Mouse (Mus musculus) hindbrain, embryonic 15.5 days (tissue): Measurements from ENCODE around the gene Cfap44. TPM values are rescaled to one million over a fixed set of nuclear protein-coding genes. Genes with fewer than 3 reads are reported as not detected.
"Not testable (repeated sequence)": the region's sequence is repeated elsewhere in the genome, so short reads cannot be mapped to it uniquely, and the experiment has no call there.

Source experiments
- ATAC-seq: fragments of 200-750 bp; cut with Nextera tagmentation; 2 replicates; pipeline ENCODE4 v1.8.0; 2017; ENCODE audit warnings: low read depth, moderate number of reproducible peaks, moderate TSS enrichment; ENCODE audit not compliant: low FRiP score
- H3K27ac ChIP-seq: fragments of 300-500 bp; sonication (generic); replicated peaks from 2 replicates; pipeline ENCODE4 v1.5.1; 2015; ENCODE audit warnings: mild to moderate bottlenecking, inconsistent platforms
- H3K27me3 ChIP-seq: fragments of 300-500 bp; sonication (generic); 2 replicates; pipeline ENCODE4 v1.6.1; 2015; ENCODE audit warnings: control low read depth, inconsistent platforms
- H3K36me3 ChIP-seq: fragments of 300-500 bp; sonication (generic); 2 replicates; pipeline ENCODE4 v1.6.1; 2015; ENCODE audit warnings: control low read depth, inconsistent platforms
- H3K4me1 ChIP-seq: fragments of 300-500 bp; sonication (generic); replicated peaks from 2 replicates; pipeline ENCODE4 v1.6.1; 2015; ENCODE audit warnings: control low read depth, inconsistent platforms
- H3K4me2 ChIP-seq: fragments of 300-500 bp; sonication (generic); 2 replicates; pipeline ENCODE4 v1.6.1; 2015; ENCODE audit warnings: moderate library complexity, mild to moderate bottlenecking, inconsistent platforms
- H3K4me3 ChIP-seq: fragments of 300-500 bp; sonication (generic); 2 replicates; pipeline ENCODE4 v1.5.1; 2015; ENCODE audit warnings: mild to moderate bottlenecking, inconsistent platforms
- H3K9ac ChIP-seq: fragments of 300-500 bp; sonication (generic); 2 replicates; pipeline ENCODE4 v1.6.1; 2015; ENCODE audit warnings: inconsistent platforms
- H3K9me3 ChIP-seq: fragments of 300-500 bp; sonication (generic); 2 replicates; pipeline ENCODE4 v1.6.1; 2016; ENCODE audit warnings: control low read depth, inconsistent platforms
- WGBS: fragments of 180-500 bp; shearing (Covaris S2); methylation state at CpG from one replicate; pipeline ENCODE4 v1.1.7; 2015; 5-methylcytosine and 5-hydroxymethylcytosine counted together
- polyA plus RNA-seq: library from polyadenylated mRNA; unstranded; fragments of >200 nt; fragmentation: Nextera tagmentation; extraction: Ambion mirVana; gene quantifications from 2 replicates; pipeline ENCODE4 v1.2.1, GENCODE M21; 2015

Gene Cfap44
- polyA plus RNA-seq, 1 experiment from 2014 or later: 5.1 TPM

- no peak overlapping the region for H3K4me3 ChIP-seq
Measured at GRCm38 (mm10) chr16:44434931-44435330, 40.3 kb downstream of the Cfap44 start.

DNA sequence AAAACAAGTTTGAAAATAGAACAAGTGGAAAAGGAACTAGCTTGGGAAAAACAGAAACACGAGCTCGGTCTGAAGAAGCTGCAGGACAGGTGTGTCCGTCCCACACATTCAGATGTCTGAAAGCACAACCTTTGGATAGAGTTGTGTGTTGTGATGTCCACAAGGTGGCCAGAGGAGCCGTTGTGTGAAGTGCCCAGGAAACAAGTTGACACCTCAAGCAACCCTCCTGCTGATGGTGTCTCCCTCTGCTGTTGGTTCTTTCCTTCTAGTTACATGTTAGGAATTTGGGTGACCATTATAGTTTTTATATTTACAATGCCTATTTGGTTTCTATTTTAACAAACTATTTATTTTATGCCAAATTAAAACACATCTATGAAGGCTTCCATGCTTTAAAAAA lies 40.9 kb downstream of the Cfap44 start:
- Histone ChIP-seq H3K9ac (no peak overlapping the region), H3K36me3 (no peaks in the 10 kb centered on the region), H3K9me3 (no peaks in the 10 kb centered on the region), H3K27ac (no peak overlapping the region), H3K27me3 (no peaks in the 10 kb centered on the region), H3K4me2 (no peak overlapping the region), H3K4me3 (no peak overlapping the region), H3K4me1 (no peaks in the 10 kb centered on the region)
- ATAC-seq: no peak
- WGBS: 72% methylated on average over 4 of the region's 4 CpGs

More at GRCm38 (mm10) chr16:44434931-44435330, 40.3 kb downstream of the Cfap44 start:
- no peak for ATAC-seq
- H3K9ac ChIP-seq: no peak overlapping the region
- H3K27ac ChIP-seq: no peak overlapping the region
- no peaks in the 10 kb centered on the region for H3K4me1 ChIP-seq
- no peaks in the 10 kb centered on the region for H3K9me3 ChIP-seq
- H3K4me2 ChIP-seq: no peak overlapping the region
- no peaks in the 10 kb centered on the region for H3K27me3 ChIP-seq
- 85% methylated on average over 7 of the region's 7 CpGs for WGBS
- H3K36me3 ChIP-seq: no peaks in the 10 kb centered on the region

DNA sequence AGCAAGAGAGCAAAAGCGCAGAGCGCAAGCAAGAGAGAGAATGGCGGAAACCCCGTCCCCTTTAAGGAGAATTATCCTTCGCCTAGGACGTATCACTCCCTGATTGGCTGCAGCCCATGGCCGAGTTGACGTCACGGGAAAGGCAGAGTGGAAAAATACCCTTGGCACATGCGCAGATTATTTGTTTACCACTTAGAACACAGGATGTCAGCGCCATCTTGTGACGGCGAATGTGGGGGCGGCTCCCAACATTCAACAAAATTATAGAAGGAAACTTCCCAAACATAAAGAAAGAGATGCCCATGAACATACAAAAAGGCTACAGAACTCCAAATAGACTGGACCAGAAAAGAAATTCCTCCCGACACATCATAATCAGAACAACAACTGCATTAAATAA lies 47.3 kb downstream of the Cfap44 start:
- not testable (repeated sequence) for H3K27ac ChIP-seq, H3K36me3 ChIP-seq, H3K4me2 ChIP-seq, H3K9ac ChIP-seq, H3K27me3 ChIP-seq, H3K9me3 ChIP-seq, H3K4me1 ChIP-seq, H3K4me3 ChIP-seq, ATAC-seq
- 95% methylated on average over 15 of the region's 15 CpGs for WGBS

- no peaks in the 10 kb centered on the region for H3K4me1 ChIP-seq
- no peak overlapping the region for H3K9ac ChIP-seq
- H3K27ac ChIP-seq: no peak overlapping the region
- no peak overlapping the region for H3K4me2 ChIP-seq
- ATAC-seq: no peak
- no peaks in the 10 kb centered on the region for H3K27me3 ChIP-seq
- WGBS: 97% methylated on average over 2 of the region's 2 CpGs
- no peak overlapping the region for H3K4me3 ChIP-seq
- H3K9me3 ChIP-seq: no peaks in the 10 kb centered on the region
- no peaks in the 10 kb centered on the region for H3K36me3 ChIP-seq
Measured at GRCm38 (mm10) chr16:44457858-44458257, 63.3 kb downstream of the Cfap44 start.

DNA sequence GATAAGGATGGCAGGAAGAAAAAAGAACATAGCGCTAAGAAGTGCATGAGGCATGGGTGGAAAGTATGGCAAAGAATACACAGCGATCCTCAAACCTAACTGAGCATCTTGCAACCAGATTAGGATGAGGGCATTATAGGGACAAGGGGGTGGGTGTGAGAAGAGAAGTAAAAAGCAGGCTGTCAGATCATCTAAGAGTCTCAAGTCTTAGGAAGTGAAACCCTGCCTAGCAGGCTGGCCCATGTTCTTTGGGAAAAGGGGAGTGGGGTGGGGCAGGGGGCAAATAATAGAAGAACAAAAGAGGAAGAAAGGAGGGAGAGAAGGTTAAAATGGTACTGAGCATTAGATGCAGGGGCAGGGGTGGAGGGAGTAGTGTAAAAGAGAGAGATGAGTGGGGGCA lies 64.2 kb downstream of the Cfap44 start:
- Histone ChIP-seq H3K36me3 (no peaks in the 10 kb centered on the region), H3K9me3 (no peaks in the 10 kb centered on the region), H3K27ac (no peak overlapping the region), H3K4me1 (no peaks in the 10 kb centered on the region), H3K4me3 (no peak overlapping the region), H3K4me2 (no peak overlapping the region), H3K27me3 (no peaks in the 10 kb centered on the region), H3K9ac (no peak overlapping the region)
- WGBS: 95% methylated on average over 2 of the region's 2 CpGs
- no peak for ATAC-seq

- Histone ChIP-seq H3K27ac (no peak overlapping the region), H3K9ac (no peak overlapping the region), H3K9me3 (no peaks in the 10 kb centered on the region), H3K27me3 (no peaks in the 10 kb centered on the region), H3K4me3 (no peak overlapping the region), H3K4me1 (no peaks in the 10 kb centered on the region), H3K36me3 (no peaks in the 10 kb centered on the region), H3K4me2 (no peak overlapping the region)
- 89% methylated on average over 5 of the region's 5 CpGs for WGBS
- ATAC-seq: no peak
Measured at GRCm38 (mm10) chr16:44460922-44461321, 66.3 kb downstream of the Cfap44 start.

DNA sequence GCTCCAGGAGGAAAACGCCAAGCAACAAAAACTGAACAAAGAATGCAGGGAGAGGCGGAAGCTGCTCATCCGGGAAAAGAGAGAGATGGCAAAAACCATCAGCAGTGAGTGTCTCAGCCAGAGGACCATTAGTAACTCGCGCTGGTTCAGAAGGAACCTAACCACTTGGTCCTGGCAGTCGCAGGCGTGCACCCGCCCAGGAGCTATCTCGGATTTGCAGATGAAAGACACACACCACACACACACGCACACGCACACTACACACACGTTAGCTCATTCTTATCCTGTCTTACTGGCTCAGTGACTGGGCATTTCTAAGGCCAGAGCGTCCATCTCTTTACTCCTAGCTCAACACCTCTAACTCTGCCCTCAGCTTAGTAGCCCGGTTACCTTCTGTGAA lies 80.7 kb downstream of the Cfap44 start:
- no peak overlapping the region for H3K9ac ChIP-seq
- 92% methylated on average over 14 of the region's 14 CpGs for WGBS
- H3K4me1 ChIP-seq: no peaks in the 10 kb centered on the region
- H3K36me3 ChIP-seq: no peaks in the 10 kb centered on the region
- no peaks in the 10 kb centered on the region for H3K9me3 ChIP-seq
- H3K27me3 ChIP-seq: no peaks in the 10 kb centered on the region
- H3K27ac ChIP-seq: no peak overlapping the region
- H3K4me3 ChIP-seq: no peak overlapping the region
- H3K4me2 ChIP-seq: no peak overlapping the region
- no peak for ATAC-seq

GRCm38 (mm10) chr16:44475682-44476375 lies 81.2 kb downstream of the Cfap44 start:
- H3K36me3 ChIP-seq: no peaks in the 10 kb centered on the region
- H3K9ac ChIP-seq: no peak overlapping the region
- no peaks in the 10 kb centered on the region for H3K4me1 ChIP-seq
- H3K27me3 ChIP-seq: no peaks in the 10 kb centered on the region
- no peak overlapping the region for H3K27ac ChIP-seq
- H3K4me3 ChIP-seq: no peak overlapping the region
- ATAC-seq: peak; percentile 32; the same call in 1 of the 2 replicates
- H3K9me3 ChIP-seq: no peaks in the 10 kb centered on the region
- WGBS: 89% methylated on average over 11 of the region's 11 CpGs
- no peak overlapping the region for H3K4me2 ChIP-seq

DNA sequence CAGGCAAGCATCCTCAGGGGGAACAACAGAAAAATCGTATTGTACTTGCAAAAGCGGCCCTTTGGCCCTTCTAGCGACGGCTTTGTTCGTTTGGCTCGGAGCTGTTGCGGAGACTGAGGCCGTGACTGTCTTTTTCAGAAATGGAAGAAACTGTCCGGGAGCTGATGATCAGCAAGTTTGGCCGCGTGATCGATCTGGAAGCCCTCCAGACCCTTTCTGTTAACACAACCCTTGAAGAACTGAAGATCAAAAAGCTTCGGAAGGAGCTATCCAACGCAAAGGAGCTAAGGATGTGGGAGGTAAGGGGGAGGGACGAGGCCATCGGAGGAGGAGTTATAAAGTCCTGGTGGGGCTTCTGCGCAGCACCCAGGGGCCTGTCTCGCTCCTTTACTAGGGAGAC lies 84.2 kb downstream of the Cfap44 start:
- ATAC-seq: no peak
- Histone ChIP-seq H3K27ac (no peak overlapping the region), H3K36me3 (no peaks in the 10 kb centered on the region)

DNA sequence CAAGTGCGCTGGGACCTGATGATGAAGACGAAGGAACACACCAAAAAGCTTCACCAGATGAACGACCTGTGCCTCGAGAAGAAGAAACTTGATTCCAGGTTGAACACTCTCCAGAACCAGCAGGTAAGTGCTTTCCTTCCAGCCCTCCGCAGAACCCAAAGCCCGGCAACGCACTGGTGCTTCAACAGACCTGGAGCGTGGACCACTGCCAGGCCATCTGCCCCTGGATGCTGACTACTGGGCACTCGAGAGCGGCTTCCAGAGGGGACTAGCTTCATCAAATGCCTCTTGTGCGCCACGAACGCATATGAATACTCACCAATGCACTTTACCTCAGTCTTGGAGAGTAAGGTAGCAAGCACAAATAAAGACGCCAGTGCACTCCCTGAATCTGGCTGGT lies 85.3 kb downstream of the Cfap44 start:
- no peaks in the 10 kb centered on the region for H3K9me3 ChIP-seq
- no peak overlapping the region for H3K4me2 ChIP-seq
- 0 out of 2 replicates have a peak, but pooled peaks cover 7% of the 10 kb centered on the region for H3K4me1 ChIP-seq
- WGBS: 77% methylated on average over 14 of the region's 14 CpGs
- no peak for ATAC-seq
- no peak overlapping the region for H3K27ac ChIP-seq
- H3K36me3 ChIP-seq: no peaks in the 10 kb centered on the region
- H3K4me3 ChIP-seq: no peak overlapping the region
- H3K9ac ChIP-seq: no peak overlapping the region
- H3K27me3 ChIP-seq: no peaks in the 10 kb centered on the region

More for the DNA sequence above, 84.2 kb downstream of the Cfap44 start:
- Histone ChIP-seq H3K4me3 (no peak overlapping the region), H3K4me2 (peak overlapping the region; percentile 35), H3K4me1 (0 out of 2 replicates have a peak, but pooled peaks cover 7% of the 10 kb centered on the region), H3K9me3 (no peaks in the 10 kb centered on the region), H3K9ac (no peak overlapping the region), H3K27me3 (no peaks in the 10 kb centered on the region)
- WGBS: 41% methylated on average over 18 of the region's 18 CpGs

- Histone ChIP-seq H3K4me1 (0 out of 2 replicates have a peak, but pooled peaks cover 7% of the 10 kb centered on the region), H3K4me3 (no peak overlapping the region), H3K27ac (no peak overlapping the region), H3K9me3 (no peaks in the 10 kb centered on the region), H3K4me2 (no peak overlapping the region), H3K27me3 (no peaks in the 10 kb centered on the region), H3K36me3 (no peaks in the 10 kb centered on the region), H3K9ac (no peak overlapping the region)
- 70% methylated on average over 7 of the region's 7 CpGs for WGBS
- ATAC-seq: no peak
Measured at GRCm38 (mm10) chr16:44480616-44481015, 86.0 kb downstream of the Cfap44 start.

- Histone ChIP-seq H3K4me1 (0 out of 2 replicates have a peak, but pooled peaks cover 7% of the 10 kb centered on the region), H3K4me2 (0 out of 2 replicates have a peak overlapping the region, but pooled peaks have one; percentile 8), H3K4me3 (no peak overlapping the region), H3K9me3 (no peaks in the 10 kb centered on the region), H3K27me3 (no peaks in the 10 kb centered on the region), H3K9ac (no peak overlapping the region), H3K27ac (peak overlapping the region; percentile 25; the same call in 1 of the 2 replicates), H3K36me3 (no peaks in the 10 kb centered on the region)
- no peak for ATAC-seq
- 39% methylated on average over 28 of the region's 28 CpGs for WGBS
Measured at GRCm38 (mm10) chr16:44481599-44482593, 87.3 kb downstream of the Cfap44 start.
